Comparison of ENCODE assay signal across 45 mouse cellular contexts in the genomic region with DNA sequence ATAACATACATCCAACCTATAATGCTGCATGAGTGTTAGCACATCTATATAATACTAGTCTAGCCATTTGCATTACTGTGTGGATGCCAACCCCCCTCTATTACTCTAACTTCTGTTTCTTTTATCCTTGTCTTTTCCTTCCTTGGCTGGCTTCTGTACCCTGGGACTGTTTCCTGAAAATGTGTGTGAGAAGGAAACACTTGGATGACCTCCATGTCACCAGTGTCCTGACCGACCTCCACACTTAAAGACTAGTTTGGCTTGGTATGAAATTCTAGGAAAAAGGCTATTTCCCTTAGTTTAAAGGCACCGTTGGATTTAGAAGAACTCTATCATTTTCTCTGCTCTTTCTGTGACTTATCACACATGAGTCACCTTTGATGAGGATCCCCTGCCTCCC. TPM values are rescaled to one million over a fixed set of nuclear protein-coding genes. Genes with fewer than 3 reads are reported as not detected.
"Had no signal": no experiment of that assay in that cellular context is flagged by ENCODE, and none has a peak within 500 bp of the region (broad histone marks: within the 10 kb centered on the region; RNA-seq: fewer than 3 reads in every experiment).

No protein-coding gene starts in this region.

- H3K4me2 ChIP-seq: limb, embryonic 12.5 days; limb, embryonic 13.5 days; limb, embryonic 15.5 days; liver, embryonic 12.5 days; liver, embryonic 13.5 days; liver, embryonic 15.5 days; lung, embryonic 14.5 days; lung, embryonic 15.5 days; midbrain, embryonic 11.5 days; midbrain, embryonic 12.5 days; midbrain, embryonic 13.5 days; midbrain, embryonic 15.5 days; neural tube, embryonic 12.5 days; neural tube, embryonic 13.5 days had no signal

- H3K27me3 ChIP-seq: limb, embryonic 12.5 days; limb, embryonic 13.5 days; limb, embryonic 15.5 days; liver, embryonic 12.5 days; liver, embryonic 13.5 days; liver, embryonic 15.5 days; lung, embryonic 15.5 days; megakaryocyte, embryonic 14.5 days; midbrain, embryonic 12.5 days; midbrain, embryonic 13.5 days; midbrain, embryonic 15.5 days; neural tube, embryonic 12.5 days; neural tube, embryonic 13.5 days had no signal

- DNase-seq: left cerebral cortex, postnatal 4 days; liver; liver, embryonic 13.5 days; liver, postnatal 0 days; lung, adult 18-20 months; lung, adult 2 months; lung, embryonic 14.5 days; lung, postnatal 10 days; lung, postnatal 14 days; lung, postnatal 36 days; lung, postnatal 4 days; midbrain, embryonic 14.5 days had no signal

- ATAC-seq: liver, embryonic 12.5 days; liver, postnatal 0 days; lung, postnatal 0 days; midbrain, embryonic 13.5 days; midbrain, embryonic 15.5 days; midbrain, embryonic 16.5 days had no signal

- H3K9ac ChIP-seq: limb, embryonic 12.5 days; limb, embryonic 13.5 days; limb, embryonic 15.5 days; liver, embryonic 12.5 days; liver, embryonic 13.5 days; liver, embryonic 14.5 days; liver, embryonic 15.5 days; liver, postnatal 0 days; lung, embryonic 14.5 days; lung, embryonic 15.5 days; midbrain, embryonic 12.5 days; midbrain, embryonic 13.5 days; midbrain, embryonic 15.5 days; neural tube, embryonic 12.5 days; neural tube, embryonic 13.5 days had no signal

- H3K27ac ChIP-seq: limb, embryonic 10.5 days; limb, embryonic 12.5 days; limb, embryonic 13.5 days; limb, embryonic 15.5 days; liver, embryonic 12.5 days; liver, embryonic 13.5 days; liver, embryonic 14.5 days; liver, embryonic 15.5 days; lung, embryonic 15.5 days; macrophage; midbrain, embryonic 10.5 days; midbrain, embryonic 12.5 days; midbrain, embryonic 13.5 days; midbrain, embryonic 15.5 days; neural tube, embryonic 12.5 days; neural tube, embryonic 13.5 days had no signal

- H3K36me3 ChIP-seq: limb, embryonic 10.5 days; limb, embryonic 12.5 days; limb, embryonic 13.5 days; limb, embryonic 15.5 days; liver, embryonic 12.5 days; liver, embryonic 13.5 days; liver, embryonic 15.5 days; lung, embryonic 15.5 days; midbrain, embryonic 10.5 days; midbrain, embryonic 12.5 days; midbrain, embryonic 13.5 days; midbrain, embryonic 15.5 days; neural tube, embryonic 12.5 days; neural tube, embryonic 13.5 days had no signal

- H3K4me1 ChIP-seq: limb, embryonic 15.5 days; neural tube, embryonic 12.5 days had no signal

- H3K4me3 ChIP-seq: limb, embryonic 10.5 days; limb, embryonic 12.5 days; limb, embryonic 13.5 days; limb, embryonic 15.5 days; liver, embryonic 12.5 days; liver, embryonic 13.5 days; liver, embryonic 15.5 days; lung, embryonic 15.5 days; megakaryocyte, embryonic 14.5 days; midbrain, embryonic 10.5 days; midbrain, embryonic 12.5 days; midbrain, embryonic 13.5 days; midbrain, embryonic 15.5 days; myocyte; neural tube, embryonic 12.5 days; neural tube, embryonic 13.5 days had no signal

- H3K9me3 ChIP-seq: limb, embryonic 10.5 days; limb, embryonic 12.5 days; limb, embryonic 13.5 days; limb, embryonic 15.5 days; liver, embryonic 12.5 days; liver, embryonic 13.5 days; liver, embryonic 15.5 days; lung, embryonic 15.5 days; megakaryocyte, embryonic 14.5 days; midbrain, embryonic 10.5 days; midbrain, embryonic 12.5 days; midbrain, embryonic 13.5 days; midbrain, embryonic 15.5 days; neural tube, embryonic 12.5 days; neural tube, embryonic 13.5 days had no signal

RNA-seq across cellular contexts. Expression of a gene that starts 15.1 kb away (rescaled TPM):
- total RNA-seq: left cerebral cortex, postnatal 10 days; left cerebral cortex, postnatal 14 days; left cerebral cortex, postnatal 25 days; left cerebral cortex, postnatal 36 days; left cerebral cortex, postnatal 4 days; megakaryocyte, adult 5-6 weeks; megakaryocyte-erythroid progenitor cell, adult 5-6 weeks; midbrain, postnatal 0 days; monocyte, adult 5-6 weeks had no signal
- polyA plus RNA-seq: limb, embryonic 10.5 days; limb, embryonic 11.5 days; limb, embryonic 12.5 days; limb, embryonic 14.5 days; liver, embryonic 12.5 days; liver, embryonic 13.5 days; liver, embryonic 14.5 days; liver, embryonic 16.5 days; liver, postnatal 0 days; lung, postnatal 0 days; macrophage; midbrain, embryonic 10.5 days; midbrain, embryonic 11.5 days; midbrain, embryonic 12.5 days; midbrain, embryonic 13.5 days; midbrain, embryonic 14.5 days; midbrain, embryonic 16.5 days; midbrain, postnatal 0 days; myocyte; neural tube, embryonic 11.5 days; neural tube, embryonic 12.5 days had no signal

RNA-seq across cellular contexts. Expression of a gene that starts 20.5 kb away (rescaled TPM):
- total RNA-seq: left cerebral cortex, postnatal 10 days; left cerebral cortex, postnatal 14 days; left cerebral cortex, postnatal 25 days; left cerebral cortex, postnatal 36 days; left cerebral cortex, postnatal 4 days; midbrain, postnatal 0 days had no signal
- polyA plus RNA-seq: limb, embryonic 10.5 days; limb, embryonic 11.5 days; limb, embryonic 12.5 days; limb, embryonic 13.5 days; limb, embryonic 15.5 days; midbrain, embryonic 11.5 days; midbrain, embryonic 13.5 days; midbrain, embryonic 14.5 days; midbrain, embryonic 15.5 days; midbrain, embryonic 16.5 days; midbrain, postnatal 0 days; neural tube, embryonic 11.5 days had no signal

RNA-seq across cellular contexts. Expression of a gene that starts 50.3 kb away (rescaled TPM):
- total RNA-seq: left cerebral cortex, postnatal 10 days; left cerebral cortex, postnatal 14 days; left cerebral cortex, postnatal 25 days; left cerebral cortex, postnatal 36 days; left cerebral cortex, postnatal 4 days; midbrain, postnatal 0 days had no signal
- polyA plus RNA-seq: limb, embryonic 10.5 days; limb, embryonic 11.5 days; limb, embryonic 12.5 days; limb, embryonic 13.5 days; limb, embryonic 15.5 days; liver, embryonic 12.5 days; liver, embryonic 13.5 days; lung, embryonic 14.5 days; lung, embryonic 15.5 days; lung, embryonic 16.5 days; macrophage; midbrain, embryonic 10.5 days; midbrain, embryonic 11.5 days; midbrain, embryonic 12.5 days; midbrain, embryonic 13.5 days; midbrain, embryonic 15.5 days; midbrain, embryonic 16.5 days; myocyte; neural tube, embryonic 11.5 days; neural tube, embryonic 12.5 days; neural tube, embryonic 13.5 days had no signal
